Mouse (Mus musculus) liver, embryonic 14.5 days (tissue): ENCODE measurements at regions not wholly inside any gene's neighbourhood (a gene's known extent, or its start where the extent isn't known, plus 50 kb on each side); places are given as distances from the start of the nearest gene placed in this dataset.

Experiments
- ATAC-seq: fragments of 200-750 bp; cut with Nextera tagmentation; 2 replicates; pipeline ENCODE4 v1.8.0; 2017; ENCODE audit warnings: moderate number of reproducible peaks, mild to moderate bottlenecking, moderate library complexity; ENCODE audit not compliant: insufficient read depth
- DNase-seq, 3 experiments: peaks; one replicate each; pipeline ENCODE4 v3.0.0-alpha.2; 2012 to 2013; ENCODE audit warnings: low read depth in 3 of 3, low spot score in 3 of 3
- H3K27ac ChIP-seq: fragments of 300-500 bp; sonication (generic); 2 replicates; pipeline ENCODE4 v1.5.1; 2014; ENCODE audit warnings: moderate library complexity, mild to moderate bottlenecking, control low read depth, inconsistent platforms
- H3K27me3 ChIP-seq: fragments of 300-500 bp; sonication (generic); 2 replicates; pipeline ENCODE4 v1.6.1; 2014; ENCODE audit warnings: mild to moderate bottlenecking, low read length, moderate library complexity; ENCODE audit not compliant: control insufficient read depth, insufficient read depth
- H3K36me3 ChIP-seq: fragments of 300-500 bp; sonication (generic); replicated peaks from 2 replicates; pipeline ENCODE4 v1.6.1; 2014; ENCODE audit warnings: low read depth; ENCODE audit not compliant: control insufficient read depth, insufficient read depth
- H3K4me1 ChIP-seq, 2 experiments: fragments of 200-500 bp in 1 of 2; fragments of 300-500 bp in 1 of 2; sonication (generic) in 1 of 2; replicated peaks; 2 replicates each; pipeline ENCODE4 v1.6.1; 2012 to 2014; ENCODE audit warnings: antibody characterized with exemption in 1 of 2, inconsistent platforms in 1 of 2, low read length in 1 of 2; ENCODE audit not compliant: control insufficient read depth in 2 of 2, insufficient read depth in 2 of 2
- H3K4me2 ChIP-seq: fragments of 300-500 bp; sonication (generic); 2 replicates; pipeline ENCODE4 v1.6.1; 2014; ENCODE audit warnings: low read depth, mild to moderate bottlenecking, control low read depth, moderate library complexity
- H3K4me3 ChIP-seq, 2 experiments: fragments of 200-500 bp in 1 of 2; fragments of 300-500 bp in 1 of 2; sonication (generic) in 1 of 2; 2 replicates each; pipeline ENCODE4 v1.5.1; 2012 to 2014; ENCODE audit warnings: low read depth in 2 of 2, low read length in 2 of 2, mild to moderate bottlenecking in 2 of 2, control low read depth in 1 of 2, inconsistent platforms in 1 of 2, moderate library complexity in 1 of 2; ENCODE audit not compliant: insufficient read depth in 1 of 2
- H3K9ac ChIP-seq: fragments of 300-500 bp; sonication (generic); replicated peaks from 2 replicates; pipeline ENCODE4 v1.6.1; 2014; ENCODE audit warnings: mild to moderate bottlenecking, control low read depth, moderate library complexity
- H3K9me3 ChIP-seq: fragments of 300-500 bp; sonication (generic); 2 replicates; pipeline ENCODE4 v1.6.1; 2016; ENCODE audit warnings: low read length, mixed read lengths; ENCODE audit not compliant: control insufficient read depth
- CTCF ChIP-seq: IDR thresholded peaks from 2 replicates; pipeline ENCODE4 v1.5.1; 2016; ENCODE audit warnings: antibody characterized with exemption, low read depth, control low read depth
- EP300 ChIP-seq: IDR thresholded peaks from 2 replicates; pipeline ENCODE4 v1.6.1; 2016; ENCODE audit warnings: antibody characterized with exemption, low read depth
- WGBS: fragments of 180-500 bp; shearing (Covaris S2); extraction: QIAGEN DNeasy Blood & Tissue Kit; methylation state at CpG from one replicate; pipeline ENCODE4 v1.1.7; 2014; ENCODE audit not compliant: insufficient replicate concordance; 5-methylcytosine and 5-hydroxymethylcytosine counted together

- Histone ChIP-seq H3K9me3 (no peaks in the 10 kb centered on the region; the same call in 1 of the 2 replicates), H3K4me2 (no peak overlapping the region), H3K9ac (no peak overlapping the region), H3K27me3 (no peaks in the 10 kb centered on the region), H3K4me1 (no peaks in the 10 kb centered on the region; a peak in 1 of 4 replicates), H3K36me3 (no peaks in the 10 kb centered on the region), H3K27ac (no peak overlapping the region), H3K4me3 (no peak overlapping the region)
- TF ChIP-seq CTCF = no peak
- no peak for TF ChIP-seq EP300
- ATAC-seq (no peak), DNase-seq (no peak)
- 18% methylated on average over 11 of the region's 11 CpGs for WGBS
These were observed 53.5 kb upstream of the Ptpn1 start for GRCm38 (mm10) chr2:167878255-167878865.

- Histone ChIP-seq H3K36me3 (no peaks in the 10 kb centered on the region), H3K4me2 (no peak overlapping the region), H3K27me3 (no peaks in the 10 kb centered on the region), H3K4me1 (no peaks in the 10 kb centered on the region; a peak in 1 of 4 replicates), H3K4me3 (no peak overlapping the region), H3K27ac (no peak overlapping the region), H3K9ac (no peak overlapping the region), H3K9me3 (no peaks in the 10 kb centered on the region)
- no peak for ATAC-seq
- TF ChIP-seq EP300 (no peak), CTCF (no peak)
- 36% methylated on average over 10 of the region's 11 CpGs for WGBS
- no peak for DNase-seq
These were observed 54.5 kb upstream of the Ptpn1 start for GRCm38 (mm10) chr2:167877254-167877870.

- TF ChIP-seq CTCF (no peak), EP300 (no peak)
- Histone ChIP-seq H3K27ac (no peak overlapping the region), H3K9ac (no peak overlapping the region), H3K9me3 (no peaks in the 10 kb centered on the region), H3K4me3 (no peak overlapping the region), H3K4me1 (no peaks in the 10 kb centered on the region), H3K36me3 (no peaks in the 10 kb centered on the region), H3K27me3 (no peaks in the 10 kb centered on the region), H3K4me2 (no peak overlapping the region)
- ATAC-seq (no peak), DNase-seq (no peak)
- 73% methylated on average over 4 of the region's 4 CpGs for whole genome bisulfite sequencing
These were observed 59.4 kb upstream of the Ptpn1 start for GRCm38 (mm10) chr2:167872507-167872906.

- Histone ChIP-seq H3K27ac (no peak overlapping the region), H3K4me2 (no peak overlapping the region), H3K36me3 (no peaks in the 10 kb centered on the region), H3K9ac (no peak overlapping the region), H3K27me3 (no peaks in the 10 kb centered on the region), H3K4me3 (no peak overlapping the region), H3K4me1 (no peaks in the 10 kb centered on the region; a peak in 1 of 4 replicates), H3K9me3 (no peaks in the 10 kb centered on the region)
- TF ChIP-seq CTCF = no peak
- TF ChIP-seq EP300 = no peak
- DNase-seq (no peak), ATAC-seq (no peak)
- 63% methylated on average over 6 of the region's 6 CpGs for WGBS
These were observed 61.7 kb upstream of the Ptpn1 start for GRCm38 (mm10) chr2:167870153-167870552.

GRCm38 (mm10) chr2:167866751-167867150 lies 65.1 kb upstream of the Ptpn1 start:
- ATAC-seq (peak; percentile 34; the same call in 1 of the 2 replicates), DNase-seq (no peak)
- no peaks in the 10 kb centered on the region for H3K9me3 ChIP-seq
- no peak for TF ChIP-seq EP300
- peak; percentile 35 for TF ChIP-seq CTCF
- H3K27ac ChIP-seq = no peak overlapping the region
- H3K27me3 ChIP-seq = no peaks in the 10 kb centered on the region
- no peak overlapping the region for H3K4me3 ChIP-seq
- 55% methylated on average over 10 of the region's 10 CpGs for WGBS
- H3K9ac ChIP-seq = no peak overlapping the region
- no peak overlapping the region for H3K4me2 ChIP-seq
- no peaks in the 10 kb centered on the region; a peak in 1 of 4 replicates for H3K4me1 ChIP-seq
- H3K36me3 ChIP-seq = no peaks in the 10 kb centered on the region
